Comparison of ENCODE assay signal across 8 mouse cellular contexts in genomic region chr4:133584059-133584951, GRCm38 (mm10). TPM values are rescaled to one million over a fixed set of nuclear protein-coding genes. Genes with fewer than 3 reads are reported as not detected.
DNase-seq lines count a peak whose midpoint lies in the region; ATAC-seq and TF ChIP-seq lines count a peak whose summit lies in the region.

Gene Gpn2 (plus strand): TSS chr4:133584362.

- TF ChIP-seq POLR2A in lung, adult 2 months (IDR thresholded peaks at IDR 0.05; ENCODE audit: borderline replicate concordance, extremely low read depth, low read depth, low read length): peak; percentile 65; the same call in 1 of the 2 replicates

- peak within 1 kb of the TSS; percentile 88 for H3K9ac ChIP-seq in forebrain, embryonic 16.5 days (replicated peaks; ENCODE audit: low read depth, low read length)

- peak; percentile 88 for DNase-seq in G1E (ENCODE audit: low spot score)
- DNase-seq in cerebellum, adult 11-12 months: peak; percentile 71
- DNase-seq in heart, postnatal 36 days: peak; percentile 81 to 84
- peak; percentile 84 to 86 for DNase-seq in layer of hippocampus, adult 2 months (ENCODE audit: low spot score in 2 of 2)
- DNase-seq in lung, adult 2 months: peak; percentile 77
- peak; percentile 86 for DNase-seq in testis, postnatal 14 days (ENCODE audit: low spot score)

- peak within 1 kb of the TSS; percentile 99 for H3K4me3 ChIP-seq in G1E (ENCODE audit: low read depth, low read length)
- peak within 1 kb of the TSS; percentile 73 for H3K4me3 ChIP-seq in forebrain, embryonic 16.5 days (replicated peaks; ENCODE audit: low read length)
- H3K4me3 ChIP-seq in layer of hippocampus, adult 2 months: peak within 1 kb of the TSS; percentile 80
- H3K4me3 ChIP-seq in lung, adult 2 months (replicated peaks; ENCODE audit: extremely low read depth, low read depth, low read length): peak within 1 kb of the TSS; percentile 84

- peaks cover 84% of the 10 kb centered on the region for H3K36me3 ChIP-seq in G1E (replicated peaks)
- peaks cover 14% of the 10 kb centered on the region for H3K36me3 ChIP-seq in forebrain, embryonic 16.5 days (ENCODE audit: control insufficient read depth, insufficient read depth)

- no peaks in the 10 kb centered on the region for H3K9me3 ChIP-seq in G1E (replicated peaks)
- no peaks in the 10 kb centered on the region for H3K9me3 ChIP-seq in forebrain, embryonic 16.5 days (ENCODE audit: control insufficient read depth, low read length)

- peak; percentile 76 for ATAC-seq in G1E (ENCODE audit: extremely low read depth, insufficient number of reproducible peaks, low FRiP score, poor library complexity, severe bottlenecking)
- peak; percentile 96 for ATAC-seq in forebrain, embryonic 16.5 days
- peak; percentile 88 for ATAC-seq in neutrophil, adult 5-6 weeks (ENCODE audit: extremely low read depth, insufficient number of reproducible peaks, low FRiP score, poor library complexity, severe bottlenecking)

- H3K4me1 ChIP-seq in G1E (ENCODE audit: insufficient read depth, low read depth, low read length): peaks cover 42% of the 10 kb centered on the region
- peaks cover 11% of the 10 kb centered on the region for H3K4me1 ChIP-seq in forebrain, embryonic 16.5 days (replicated peaks; ENCODE audit: control insufficient read depth, insufficient read depth, low read length)
- peaks cover 3% of the 10 kb centered on the region; the same call in 1 of the 2 replicates for H3K4me1 ChIP-seq in lung, adult 2 months (ENCODE audit: control insufficient read depth, insufficient read depth, low read length)

- no peak for TF ChIP-seq CTCF in G1E (IDR thresholded peaks at IDR 0.05; ENCODE audit: low read depth, low read length)
- TF ChIP-seq CTCF in layer of hippocampus, adult 2 months (conservative IDR thresholded peaks at IDR 0.05): no peak
- TF ChIP-seq CTCF in lung, adult 2 months (IDR thresholded peaks at IDR 0.05; ENCODE audit: insufficient read depth, low read length): no peak

- peak within 1 kb of the TSS; percentile 100 for H3K4me2 ChIP-seq in forebrain, embryonic 16.5 days (ENCODE audit: low read length)

- H3K27ac ChIP-seq in forebrain, embryonic 16.5 days (ENCODE audit: low read length): peak within 1 kb of the TSS; percentile 72
- peak within 1 kb of the TSS; percentile 90 for H3K27ac ChIP-seq in layer of hippocampus, adult 2 months

- intact Hi-C loops in heart, postnatal 36 days (cut with DNase I): no loop called here

- WGBS in forebrain, embryonic 16.5 days: 2% methylated on average over 65 of the region's 65 CpGs
- 2% methylated on average over 65 of the region's 65 CpGs for WGBS in lung, adult 2 months

- no peaks in the 10 kb centered on the region for H3K27me3 ChIP-seq in G1E (ENCODE audit: insufficient read depth, low read length)
- H3K27me3 ChIP-seq in forebrain, embryonic 16.5 days (replicated peaks; ENCODE audit: control insufficient read depth, insufficient read depth, low read length): no peaks in the 10 kb centered on the region

RNA-seq across cellular contexts. Expression of gene Gpn2, which starts in this region (rescaled TPM):
- total RNA-seq in G1E (2014; fragmentation: Nextera tagmentation): 2.3 and 10.9 TPM in 2 replicates
- total RNA-seq in G1E (2017): 10.2 and 14.0 TPM in 2 replicates
- 46.7 and 58.2 TPM in 2 replicates for polyA plus RNA-seq in G1E (2012)
- 21.4 and 22.9 TPM in 2 replicates for polyA plus RNA-seq in forebrain, embryonic 16.5 days (2015; fragmentation: Nextera tagmentation; extraction: Ambion mirVana)
- total RNA-seq in heart, postnatal 36 days (2021): 1 to 10 TPM; 7.0 TPM
- total RNA-seq in layer of hippocampus, adult 2 months (2021): 10 to 100 TPM; 10.7 to 11.6 TPM
- 40.8 and 43.3 TPM in 2 replicates for polyA plus RNA-seq in lung, adult 2 months (2012; rRNA removed)
- 12.1 and 22.1 TPM in 2 replicates for total RNA-seq in neutrophil, adult 5-6 weeks (2017)

Comparison
In these comparisons a context has a peak if more than half of its experiments do, and no peak if none do; other contexts are left out.
1. Peak in every context shown above with its lines: DNase-seq, ATAC-seq, H3K4me3 ChIP-seq and H3K27ac ChIP-seq.